Mouse (Mus musculus): ENCODE measurements at regions not wholly inside any gene's neighbourhood (a gene's known extent, or its start where the extent isn't known, plus 50 kb on each side); places are given as distances from the start of the nearest gene placed in this dataset.
"Not testable (repeated sequence)": the region's sequence is repeated elsewhere in the genome, so short reads cannot be mapped to it uniquely, and the experiment has no call there.

GRCm38 (mm10) chr10:120726369-120726768 is 172.5 kb downstream of the Msrb3 start:
- DNase-seq (ENCODE audit: low spot score), result no peak

GRCm38 (mm10) chr10:120721956-120722532 is 176.9 kb downstream of the Msrb3 start:
- DNase-seq (ENCODE audit: low spot score), result no peak

GRCm38 (mm10) chr10:120720981-120721380 is 177.9 kb downstream of the Msrb3 start:
- no peak for DNase-seq (ENCODE audit: low spot score)

GRCm38 (mm10) chr10:120720061-120720460 is 178.8 kb downstream of the Msrb3 start:
- DNase-seq (ENCODE audit: low spot score), result no peak

- peak; percentile 63 for DNase-seq (ENCODE audit: low spot score)
Observed at GRCm38 (mm10) chr10:120717159-120717567, 181.7 kb downstream of the Msrb3 start.

- DNase-seq (ENCODE audit: low spot score), result no peak
Observed at GRCm38 (mm10) chr10:120716391-120716790, 182.5 kb downstream of the Msrb3 start.

GRCm38 (mm10) chr10:120707771-120708750 is 190.8 kb downstream of the Msrb3 start:
- no peak for DNase-seq (ENCODE audit: low spot score)

- no peak for DNase-seq (ENCODE audit: low spot score)
Observed at GRCm38 (mm10) chr10:120706684-120707290, 192.1 kb downstream of the Msrb3 start.

GRCm38 (mm10) chr10:120701833-120702232 is 197.1 kb downstream of the Msrb3 start:
- peak; percentile 84 for DNase-seq (ENCODE audit: low spot score)

- DNase-seq (ENCODE audit: low spot score), result no peak
Observed at GRCm38 (mm10) chr10:120697275-120697856, 201.5 kb downstream of the Msrb3 start.

GRCm38 (mm10) chr10:120696481-120696880 is 202.4 kb downstream of the Msrb3 start:
- no peak for DNase-seq (ENCODE audit: low spot score)

GRCm38 (mm10) chr10:120694472-120694871 is 204.4 kb downstream of the Msrb3 start:
- no peak for DNase-seq (ENCODE audit: low spot score)

- peak; percentile 40 for DNase-seq (ENCODE audit: low spot score)
Observed at GRCm38 (mm10) chr10:120691451-120691850, 207.4 kb downstream of the Msrb3 start.

- DNase-seq (ENCODE audit: low spot score), result no peak
Observed at GRCm38 (mm10) chr10:120686123-120686522, 209.9 kb upstream of the Hmga2 start.

- no peak for DNase-seq (ENCODE audit: low spot score)
Observed at GRCm38 (mm10) chr10:120682021-120682420, 205.8 kb upstream of the Hmga2 start.

GRCm38 (mm10) chr10:120679982-120680381 is 203.7 kb upstream of the Hmga2 start:
- DNase-seq (ENCODE audit: low spot score), result no peak

- no peak for DNase-seq (ENCODE audit: low spot score)
Observed at GRCm38 (mm10) chr10:120678277-120678676, 202.0 kb upstream of the Hmga2 start.

GRCm38 (mm10) chr10:120675369-120675768 is 199.1 kb upstream of the Hmga2 start:
- DNase-seq (ENCODE audit: low spot score), result no peak

- DNase-seq (ENCODE audit: low spot score), result no peak
Observed at GRCm38 (mm10) chr10:120674321-120675045, 198.2 kb upstream of the Hmga2 start.

GRCm38 (mm10) chr10:120667678-120668031 is 191.4 kb upstream of the Hmga2 start:
- not testable (repeated sequence) for DNase-seq (ENCODE audit: low spot score)

GRCm38 (mm10) chr10:120666985-120667677 is 190.9 kb upstream of the Hmga2 start:
- peak; percentile 66 for DNase-seq (ENCODE audit: low spot score)
